Mouse (Mus musculus) 3T3-L1 (cell line): Measurements from ENCODE around the gene Zfand3.

Experiments used
- DNase-seq: peaks from one replicate; pipeline ENCODE4 v3.0.0-alpha.2; 2015; ENCODE audit warnings: low read depth, low spot score

The Zfand3 gene

GRCm38 (mm10) chr17:29997726-29998125, 6.8 kb upstream of the Zfand3 start:
- DNase-seq = no peak

GRCm38 (mm10) chr17:29998566-29999295, 5.8 kb upstream of the Zfand3 start:
- peak; percentile 60 for DNase-seq

- DNase-seq = no peak
These were observed 540 bp downstream of the Zfand3 start for GRCm38 (mm10) chr17:30005103-30005443.

GRCm38 (mm10) chr17:30005451-30005941, 963 bp downstream of the Zfand3 start:
- DNase-seq = peak; percentile 69

GRCm38 (mm10) chr17:30006877-30007276, 2.3 kb downstream of the Zfand3 start:
- peak; percentile 31 for DNase-seq

- DNase-seq = no peak
These were observed 3.4 kb downstream of the Zfand3 start for GRCm38 (mm10) chr17:30007883-30008282.

GRCm38 (mm10) chr17:30008392-30008791, 3.9 kb downstream of the Zfand3 start:
- DNase-seq = peak; percentile 61

GRCm38 (mm10) chr17:30014660-30015059, 10.1 kb downstream of the Zfand3 start:
- no peak for DNase-seq

- DNase-seq = no peak
These were observed 14.5 kb downstream of the Zfand3 start for GRCm38 (mm10) chr17:30018927-30019610.

- no peak for DNase-seq
These were observed 15.4 kb downstream of the Zfand3 start for GRCm38 (mm10) chr17:30019942-30020341.

GRCm38 (mm10) chr17:30024651-30025050, 20.1 kb downstream of the Zfand3 start:
- DNase-seq = peak; percentile 90

- no peak for DNase-seq
These were observed 22.1 kb downstream of the Zfand3 start for GRCm38 (mm10) chr17:30026617-30027016.

- DNase-seq = peak; percentile 71
These were observed 23.0 kb downstream of the Zfand3 start for GRCm38 (mm10) chr17:30027343-30028029.

GRCm38 (mm10) chr17:30029633-30030226, 25.2 kb downstream of the Zfand3 start:
- DNase-seq = no peak

GRCm38 (mm10) chr17:30032796-30033195, 28.3 kb downstream of the Zfand3 start:
- DNase-seq = no peak

GRCm38 (mm10) chr17:30033991-30034390, 29.5 kb downstream of the Zfand3 start:
- DNase-seq = no peak

GRCm38 (mm10) chr17:30035216-30036005, 30.9 kb downstream of the Zfand3 start:
- no peak for DNase-seq

- DNase-seq = no peak
These were observed 38.8 kb downstream of the Zfand3 start for GRCm38 (mm10) chr17:30043163-30043822.

GRCm38 (mm10) chr17:30045181-30045580, 40.6 kb downstream of the Zfand3 start:
- DNase-seq = no peak

- no peak for DNase-seq
These were observed 42.1 kb downstream of the Zfand3 start for GRCm38 (mm10) chr17:30046654-30047053.
